In the genomic region with DNA sequence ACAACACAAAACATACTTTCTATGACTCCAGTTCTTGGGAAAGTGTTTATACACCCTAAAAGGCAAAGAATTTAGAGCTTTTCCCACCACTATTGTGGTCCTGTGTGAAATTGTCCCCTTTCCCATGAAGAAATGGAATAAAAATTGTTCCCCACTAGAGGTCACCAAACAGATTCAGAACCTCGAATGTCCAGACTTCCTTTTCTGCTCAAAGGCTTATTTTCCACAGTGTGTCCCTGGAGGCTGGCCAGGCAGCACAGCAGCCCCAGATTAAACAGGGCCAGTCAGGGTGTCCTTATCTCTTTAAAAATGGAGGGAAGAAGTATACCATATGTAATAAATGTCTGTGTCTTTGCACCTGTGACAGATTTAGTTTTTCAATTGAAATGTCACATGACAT, we compare ENCODE assay signal across 10 mouse cellular contexts. TPM values are rescaled to one million over a fixed set of nuclear protein-coding genes. Genes with fewer than 3 reads are reported as not detected.
DNase-seq lines count a peak whose midpoint lies in the region; TF ChIP-seq lines count a peak whose summit lies in the region.
"Had no signal": no experiment of that assay in that cellular context is flagged by ENCODE, and none has a peak within 500 bp of the region (broad histone marks: within the 10 kb centered on the region; RNA-seq: fewer than 3 reads in every experiment).

No protein-coding gene starts in this region.

- no peak overlapping the region for H3K27ac ChIP-seq in heart, embryonic 10.5 days
- H3K27ac ChIP-seq in thymus, adult 2 months (ENCODE audit: control insufficient read depth, insufficient read depth, low read length), result no peak overlapping the region
- H3K27ac ChIP-seq: limb, embryonic 12.5 days had no signal

- DNase-seq in heart, adult 11 months, result peak; percentile 94
- DNase-seq in heart, embryonic 10.5 days (ENCODE audit: low spot score), result no peak
- peak; percentile 38 for DNase-seq in right cerebral cortex, postnatal 4 days
- no peak for DNase-seq in right cerebral cortex, postnatal 14 days
- DNase-seq in gastrocnemius, postnatal 25 days, result peak; percentile 35
- peak; percentile 26 to 55 for DNase-seq in layer of hippocampus, postnatal 14 days (ENCODE audit: low spot score in 2 of 2)
- no peak for DNase-seq in thymus, adult 2 months
- DNase-seq in thymus, postnatal 4 days, result no peak

- H3K9me3 ChIP-seq in heart, embryonic 10.5 days, result no peaks in the 10 kb centered on the region
- H3K9me3 ChIP-seq: limb, embryonic 12.5 days had no signal

- TF ChIP-seq CTCF in thymus, adult 2 months (IDR thresholded peaks at IDR 0.05; ENCODE audit: borderline replicate concordance, control insufficient read depth, extremely low read depth, insufficient read depth, low read length, poor library complexity), result no peak

- H3K36me3 ChIP-seq in heart, embryonic 10.5 days, result no peaks in the 10 kb centered on the region
- H3K36me3 ChIP-seq in thymus, adult 2 months (ENCODE audit: control insufficient read depth, insufficient read depth, low read length), result no peaks in the 10 kb centered on the region
- H3K36me3 ChIP-seq: limb, embryonic 12.5 days had no signal

- H3K4me1 ChIP-seq in heart, embryonic 10.5 days, result peaks cover 19% of the 10 kb centered on the region
- no peaks in the 10 kb centered on the region for H3K4me1 ChIP-seq in thymus, adult 2 months (replicated peaks; ENCODE audit: control insufficient read depth, insufficient read depth, low read length)

- no peaks in the 10 kb centered on the region for H3K27me3 ChIP-seq in heart, embryonic 10.5 days (ENCODE audit: insufficient read depth, poor library complexity, severe bottlenecking)
- H3K27me3 ChIP-seq in thymus, adult 2 months (ENCODE audit: control insufficient read depth, insufficient read depth, low read length), result no peaks in the 10 kb centered on the region
- H3K27me3 ChIP-seq: limb, embryonic 12.5 days had no signal

- WGBS in heart, embryonic 10.5 days, result 13% methylated on average over 1 of the region's 1 CpGs
- 0% methylated on average over 1 of the region's 1 CpGs for WGBS in thymus, adult 2 months

- TF ChIP-seq POLR2A in thymus, adult 2 months (IDR thresholded peaks at IDR 0.05; ENCODE audit: control insufficient read depth, extremely low read depth, insufficient read depth, low read length, poor library complexity), result no peak

- no peak overlapping the region for H3K4me3 ChIP-seq in heart, embryonic 10.5 days
- H3K4me3 ChIP-seq in thymus, adult 2 months (ENCODE audit: control insufficient read depth, insufficient read depth, low read length), result no peak overlapping the region
- H3K4me3 ChIP-seq: limb, embryonic 12.5 days had no signal

RNA-seq across cellular contexts. Expression of gene Lect2, which starts 7.7 kb away (rescaled TPM):
- polyA plus RNA-seq in heart, embryonic 10.5 days (2016; fragmentation: Nextera tagmentation; extraction: Ambion mirVana), result 0.41 and 8.8 TPM in 2 replicates
- not detected for total RNA-seq in gastrocnemius, postnatal 25 days (2021)
- not detected for total RNA-seq in layer of hippocampus, postnatal 14 days (2021)
- 0.33 TPM in 1 of 2 replicates, not detected in the other for polyA plus RNA-seq in thymus, adult 2 months (2012; rRNA removed)
- polyA plus RNA-seq: limb, embryonic 12.5 days; spleen, adult 2 months had no signal

RNA-seq across cellular contexts. Expression of gene Fbxl21, which starts 33.7 kb away (rescaled TPM):
- polyA plus RNA-seq in heart, embryonic 10.5 days (2016; fragmentation: Nextera tagmentation; extraction: Ambion mirVana), result 1.1 TPM in 2 replicates
- total RNA-seq in gastrocnemius, postnatal 25 days (2021), result under 1 TPM in 1 of 2 experiments, not detected in 1; 0.51 TPM
- total RNA-seq in layer of hippocampus, postnatal 14 days (2021), result 1 to 10 TPM; 4.3 to 5.7 TPM
- 0.40 and 0.71 TPM in 2 replicates for polyA plus RNA-seq in thymus, adult 2 months (2012; rRNA removed)

RNA-seq across cellular contexts. Expression of gene Tgfbi, which starts 53.4 kb away (rescaled TPM):
- 50.4 and 66.2 TPM in 2 replicates for polyA plus RNA-seq in heart, embryonic 10.5 days (2016; fragmentation: Nextera tagmentation; extraction: Ambion mirVana)
- 10 to 100 TPM; 19.2 to 20.5 TPM for total RNA-seq in gastrocnemius, postnatal 25 days (2021)
- 1 to 10 TPM; 3.3 to 4.7 TPM for total RNA-seq in layer of hippocampus, postnatal 14 days (2021)
- 32.1 and 33.8 TPM in 2 replicates for polyA plus RNA-seq in thymus, adult 2 months (2012; rRNA removed)

Comparison
In these comparisons a context has a peak if more than half of its experiments do, and no peak if none do; other contexts are left out.
1. DNase-seq: peak in heart, adult 11 months (single experiment), right cerebral cortex, postnatal 4 days (single experiment), gastrocnemius, postnatal 25 days (single experiment) and layer of hippocampus, postnatal 14 days (2 of 2); none in heart, embryonic 10.5 days (single experiment), right cerebral cortex, postnatal 14 days (single experiment), thymus, adult 2 months (single experiment) and thymus, postnatal 4 days (single experiment).